Mouse (Mus musculus) gastrocnemius, adult 8-10 months (tissue): ENCODE measurements around the gene Golga7b. TPM values are rescaled to one million over a fixed set of nuclear protein-coding genes. Genes with fewer than 3 reads are reported as not detected.
A peak's percentile ranks its signal among the peaks of the same experiment; 100 is the strongest.

Experiments used
- DNase-seq, 2 experiments: peaks; one replicate each; pipeline ENCODE4 v3.0.0; 2022; ENCODE audit warnings: low spot score in 2 of 2
- total RNA-seq, 4 experiments: library from RNA; stranded (reverse); gene quantifications; 2 replicates each; pipeline ENCODE4 v1.2.4; 2022

Gene Golga7b
- 1 to 10 TPM; 1.6 to 4.2 (median 3.0) TPM for total RNA-seq

DNA sequence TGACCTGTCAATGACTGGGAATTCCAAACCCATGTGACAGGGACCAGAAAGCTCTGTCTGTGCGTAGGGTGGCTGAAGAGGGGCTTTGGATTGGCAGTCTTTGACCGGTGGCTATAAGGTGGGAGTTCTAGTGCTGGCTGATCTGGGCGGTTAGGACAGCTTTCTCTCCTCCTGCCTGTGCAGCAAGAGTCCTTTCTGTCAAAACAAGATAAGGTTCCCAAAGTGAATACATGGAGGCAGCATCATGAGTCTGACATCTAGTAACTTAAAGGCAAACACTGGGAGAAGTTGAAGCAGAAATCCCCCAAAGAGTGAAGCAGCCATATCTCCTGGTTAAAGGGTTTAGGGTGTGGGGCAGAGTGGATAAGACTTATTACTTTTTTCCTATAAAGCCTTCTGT is at the start of gene Golga7b:
Golga7b (plus strand) TSS at position 56 of the 400 bp plus-strand sequence.
- no peak for DNase-seq

DNA sequence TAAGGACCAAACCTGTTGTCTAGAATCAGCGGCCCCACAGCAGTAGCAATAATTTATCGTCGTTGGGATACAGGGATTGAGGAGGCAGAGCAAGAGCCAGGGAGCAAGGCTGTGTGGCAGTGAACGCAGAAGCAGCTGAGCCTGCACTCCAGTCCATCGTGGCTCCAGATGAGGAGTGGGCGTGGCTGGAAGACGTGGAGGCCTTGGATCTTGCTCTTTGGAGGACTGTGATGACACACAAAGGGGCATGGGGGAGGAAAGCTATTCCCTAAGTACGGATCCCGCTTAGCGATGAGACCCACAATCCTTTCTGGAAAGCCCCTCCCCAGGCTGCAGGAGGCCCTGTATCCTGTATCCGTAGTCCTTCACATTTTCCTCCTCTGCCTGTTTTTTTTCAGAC is 49.3 kb upstream of the Golga7b start:
- no peak for DNase-seq

GRCm38 (mm10) chr19:42201696-42202381 is 45.5 kb upstream of the Golga7b start, which contains the start of gene Sfrp5:
Gene Sfrp5 (minus strand): TSS chr19:42202252.
- no peak for DNase-seq

DNA sequence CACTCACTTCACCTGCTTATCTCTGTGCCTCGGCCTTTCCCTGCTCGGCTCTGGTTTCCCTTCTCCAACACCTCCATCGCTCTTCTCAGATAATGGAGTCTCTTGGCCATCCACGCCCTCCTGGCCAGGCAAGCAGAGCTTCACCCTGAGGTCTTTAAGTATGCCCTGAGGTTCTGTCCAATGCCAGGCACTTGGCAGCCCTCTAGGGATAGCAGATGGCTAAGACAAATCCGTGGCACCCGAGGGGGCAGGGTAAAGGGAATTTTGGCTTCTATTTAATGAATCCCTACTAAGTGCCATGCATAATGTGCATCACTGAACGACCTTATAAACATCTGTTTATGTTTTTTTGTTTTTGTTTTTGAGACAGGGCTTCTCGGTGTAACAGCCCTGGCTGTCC is 44.9 kb upstream of the Golga7b start:
- DNase-seq = no peak

DNA sequence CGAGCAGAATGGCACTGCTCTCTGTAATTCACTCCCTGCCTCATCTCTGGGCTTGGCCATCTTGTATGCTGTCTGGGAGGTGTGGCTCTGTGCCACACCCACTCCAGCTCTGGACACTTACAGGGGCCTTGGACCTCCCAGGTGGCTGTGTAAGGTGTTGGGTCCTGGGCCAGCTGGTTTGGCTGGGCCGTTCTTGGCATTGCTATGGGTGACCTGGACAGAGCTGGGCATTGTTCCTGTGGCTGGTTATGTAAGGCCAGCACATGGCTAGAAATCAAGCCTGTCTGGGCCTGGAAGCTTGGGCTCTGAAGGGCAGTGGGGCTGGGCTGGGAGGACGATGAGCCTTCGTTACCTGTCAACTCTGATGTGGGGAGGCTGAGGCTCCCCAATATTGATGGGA is 43.1 kb upstream of the Golga7b start:
- no peak for DNase-seq

GRCm38 (mm10) chr19:42205201-42205600 is 42.2 kb upstream of the Golga7b start:
- no peak for DNase-seq

DNA sequence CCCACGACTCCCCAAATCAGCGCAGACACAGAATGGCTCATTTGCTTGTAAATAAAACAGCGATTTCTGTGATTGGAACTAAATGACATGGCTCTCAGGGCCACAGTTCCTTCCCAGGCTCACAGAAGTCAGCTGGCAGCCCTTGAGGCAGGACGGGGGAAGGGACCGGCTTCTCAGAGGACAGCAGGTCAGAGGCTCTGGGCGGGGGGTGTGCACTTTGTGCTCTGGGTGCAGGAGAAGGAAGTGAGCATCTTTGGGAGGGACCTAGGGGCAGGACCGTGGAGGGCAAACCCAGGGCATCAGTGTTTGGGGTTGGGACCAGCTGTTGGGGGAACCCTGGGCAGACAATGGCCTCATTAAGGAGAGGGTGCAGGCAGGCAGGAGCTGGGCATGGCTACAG is 37.9 kb upstream of the Golga7b start:
- no peak for DNase-seq

DNA sequence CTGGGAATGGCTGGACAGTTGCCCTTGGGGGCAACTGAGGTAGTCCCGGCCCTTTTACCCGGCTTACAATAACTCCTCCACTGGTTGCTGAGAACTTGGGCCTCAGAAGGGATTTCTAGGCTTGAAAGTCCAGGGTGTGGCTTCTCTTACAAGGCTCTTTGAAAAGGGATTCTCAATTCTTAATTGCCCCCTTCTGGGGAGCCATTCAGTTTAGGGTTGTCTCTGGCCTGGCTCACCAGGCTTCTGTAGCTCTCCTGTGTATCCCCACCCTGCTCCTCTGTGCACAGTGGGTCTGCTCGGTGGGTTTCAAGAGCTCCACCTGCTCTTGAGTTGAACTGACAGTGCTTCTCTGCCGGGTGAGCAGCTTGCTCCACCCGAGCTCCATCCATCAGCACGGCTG is 37.4 kb upstream of the Golga7b start:
- DNase-seq = no peak

- DNase-seq = no peak
Measured at GRCm38 (mm10) chr19:42211936-42212335, 35.4 kb upstream of the Golga7b start.

DNA sequence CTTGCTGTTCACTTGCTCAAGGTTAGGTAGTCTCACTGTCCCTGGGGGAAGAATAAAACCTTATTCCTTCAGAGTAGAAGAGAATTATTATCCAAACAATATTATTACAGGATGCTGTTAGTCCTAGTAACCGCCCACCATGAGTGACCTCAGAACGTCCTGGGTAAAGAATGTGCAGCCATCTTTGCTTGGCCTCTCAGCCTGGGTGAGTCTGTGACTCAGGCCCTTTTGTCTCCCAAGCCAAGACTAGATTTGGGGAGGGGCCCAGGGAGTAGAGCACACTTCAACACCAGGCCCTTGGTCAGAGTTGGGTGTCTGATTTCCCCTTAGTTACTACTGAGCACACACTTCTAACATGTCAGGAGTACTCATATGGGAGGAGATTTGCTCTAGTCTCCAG is 32.8 kb upstream of the Golga7b start:
- no peak for DNase-seq

DNA sequence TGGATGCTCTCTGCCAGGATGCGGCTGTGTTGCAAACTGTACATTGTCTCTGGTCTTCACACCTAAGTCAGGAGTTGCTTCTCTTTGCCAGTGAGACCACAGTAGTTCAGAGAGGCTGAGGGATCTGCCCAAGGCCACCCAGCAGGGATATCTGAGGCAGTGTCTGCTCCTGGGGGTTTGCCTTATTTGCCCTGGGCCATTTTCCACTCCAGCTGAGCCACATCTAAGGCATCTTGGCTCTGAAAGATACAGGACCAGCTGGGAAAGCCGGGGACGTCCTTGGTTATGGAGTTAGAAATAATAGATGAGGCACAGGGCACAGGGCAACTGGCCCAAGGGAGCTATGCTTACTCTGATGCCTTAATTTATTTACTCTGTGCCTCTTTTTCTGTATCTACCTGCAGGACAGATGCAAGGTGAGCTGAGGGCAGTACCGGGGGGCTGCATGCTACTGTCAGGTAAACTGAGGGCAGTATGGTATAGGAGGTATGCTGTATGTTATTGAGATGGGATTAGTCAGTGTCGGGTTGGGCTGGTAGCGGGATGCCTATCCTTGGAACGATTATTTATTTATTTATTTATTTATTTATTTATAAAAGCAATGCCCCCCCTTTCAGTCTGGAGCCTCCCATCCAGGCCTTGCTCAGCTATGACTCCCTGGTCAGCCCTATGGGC is 30.5 kb upstream of the Golga7b start:
- DNase-seq = no peak

DNA sequence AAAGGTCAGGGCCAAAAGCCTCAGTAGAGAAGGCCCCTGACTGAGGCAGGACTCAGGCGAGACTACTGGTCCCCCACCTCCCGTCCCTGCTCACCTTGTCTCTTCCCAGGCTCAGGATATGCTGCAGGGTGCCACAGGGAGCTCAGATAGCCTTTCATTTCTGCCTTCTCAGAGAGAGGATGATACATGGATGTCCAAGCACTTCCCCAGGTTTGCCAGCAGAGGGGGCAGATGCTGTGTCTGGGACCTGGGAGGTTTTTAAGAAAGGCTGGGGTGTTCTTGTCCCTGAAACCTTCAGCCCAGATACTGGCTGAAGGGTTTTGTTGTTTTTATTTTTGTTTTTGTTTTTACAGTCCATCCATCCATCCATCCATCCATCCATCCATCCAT is 30.0 kb upstream of the Golga7b start:
- DNase-seq = no peak

- no peak for DNase-seq
Measured at GRCm38 (mm10) chr19:42226451-42226850, 20.9 kb upstream of the Golga7b start.

DNA sequence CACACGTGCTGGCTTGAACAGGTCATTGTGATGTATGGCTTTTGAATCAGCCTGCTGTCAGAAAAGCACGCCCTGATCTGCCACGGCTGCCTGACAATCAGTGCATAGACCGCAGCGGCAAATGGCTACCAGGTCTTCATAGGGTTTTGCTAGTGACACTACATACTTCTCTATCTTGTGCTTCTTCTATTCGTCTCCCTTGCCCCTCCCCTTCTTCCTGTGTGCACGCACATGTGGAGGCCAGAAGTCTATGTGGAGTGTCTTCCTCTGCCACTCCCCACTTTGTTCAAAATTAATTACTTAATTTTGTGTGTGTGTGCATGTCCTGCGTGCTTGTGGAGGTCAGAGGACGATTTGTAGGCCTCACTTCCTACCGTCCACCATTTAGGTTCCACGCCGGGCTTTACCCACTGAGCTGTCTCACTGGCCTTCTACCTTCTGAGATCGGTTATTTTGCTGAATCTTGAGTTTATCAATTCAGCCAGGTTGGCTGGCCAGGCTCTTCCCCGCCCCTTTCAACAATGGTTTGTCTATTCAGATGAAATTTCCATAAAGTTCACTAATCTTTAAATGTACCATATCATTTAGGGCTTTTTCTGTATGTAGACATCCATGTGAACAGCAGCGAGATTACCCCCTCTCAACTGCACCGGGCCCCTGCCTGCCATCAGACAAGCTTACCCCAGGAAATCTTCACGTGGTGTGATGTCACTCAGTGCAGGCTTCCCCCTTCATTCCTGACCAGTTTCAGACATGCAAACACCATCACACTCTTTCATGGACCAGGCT is 17.7 kb upstream of the Golga7b start:
- no peak for DNase-seq

DNA sequence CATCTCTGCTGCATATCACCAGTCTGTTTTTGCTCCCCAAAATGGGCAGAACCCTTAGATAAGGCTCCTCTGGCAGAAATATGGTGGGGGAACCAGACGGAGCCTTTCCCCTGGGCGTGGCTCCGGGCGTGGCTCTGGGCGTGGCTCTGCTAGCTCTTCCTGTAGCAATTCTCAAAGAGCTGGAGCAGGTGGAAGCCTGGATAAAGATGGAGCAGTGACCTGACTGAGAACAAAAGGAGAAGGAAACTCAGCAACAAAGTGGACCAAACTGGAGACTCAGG is 17.1 kb upstream of the Golga7b start:
- no peak for DNase-seq

GRCm38 (mm10) chr19:42230986-42231385 is 16.4 kb upstream of the Golga7b start:
- DNase-seq = peak in 1 of 2 experiments; percentile 22

- DNase-seq = peak; percentile 43 to 66
Measured at GRCm38 (mm10) chr19:42237602-42238340, 9.6 kb upstream of the Golga7b start.

- DNase-seq = peak; percentile 52 to 80
Measured at GRCm38 (mm10) chr19:42238341-42238715, 9.0 kb upstream of the Golga7b start.

DNA sequence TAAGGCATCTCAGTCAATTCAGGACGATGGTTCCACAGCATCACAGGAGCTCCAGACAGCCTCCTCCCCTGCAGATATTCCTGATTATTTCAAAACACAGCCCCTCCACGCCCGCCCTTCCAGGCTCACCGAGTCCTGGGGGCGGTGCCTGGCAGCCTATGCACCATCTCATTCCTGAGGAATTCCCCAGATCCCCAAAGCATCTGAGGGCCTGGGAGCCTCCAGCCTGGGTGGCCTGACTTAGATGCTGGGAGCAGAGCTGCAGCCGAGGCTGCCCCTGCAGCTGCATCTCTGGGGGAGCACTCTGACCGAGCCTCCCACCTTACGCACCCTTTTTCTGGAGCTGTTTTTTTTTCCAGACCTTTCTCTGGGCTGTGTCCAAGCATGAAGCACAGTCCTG is 6.5 kb upstream of the Golga7b start:
- no peak for DNase-seq

- no peak for DNase-seq
Measured at GRCm38 (mm10) chr19:42243401-42243800, 4.0 kb upstream of the Golga7b start.

DNA sequence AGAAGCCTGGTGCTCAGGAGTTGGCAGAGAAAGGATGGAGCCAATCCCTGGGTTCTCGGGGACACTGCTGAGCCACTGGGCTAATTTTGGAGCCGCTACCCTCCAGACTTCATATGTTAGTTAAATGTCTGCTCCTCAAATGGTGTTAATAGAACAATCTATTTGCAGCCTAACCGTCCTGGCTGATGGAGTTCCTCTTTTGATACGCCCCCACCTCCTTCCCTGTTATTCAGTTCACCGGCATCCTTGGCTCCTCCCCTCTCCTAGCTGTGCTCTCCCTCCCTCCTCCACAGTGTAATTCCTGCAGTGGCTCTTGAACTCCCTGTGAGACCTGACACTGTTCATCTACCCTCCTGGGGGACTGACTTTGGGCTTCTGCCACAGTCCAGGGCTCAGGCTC is 748 bp upstream of the Golga7b start:
- no peak for DNase-seq
